Mouse (Mus musculus) Muller cell, postnatal 12 days (primary cell): Measurements from ENCODE around the gene Ccdc130.

Experiments
- DNase-seq: peaks from one replicate; pipeline ENCODE4 v3.0.0-alpha.2; 2015; ENCODE audit errors: inconsistent ontology term

Gene Ccdc130

GRCm38 (mm10) chr8:84237542-84238229 lies 32.5 kb downstream of the Ccdc130 start:
- no peak for DNase-seq

DNA sequence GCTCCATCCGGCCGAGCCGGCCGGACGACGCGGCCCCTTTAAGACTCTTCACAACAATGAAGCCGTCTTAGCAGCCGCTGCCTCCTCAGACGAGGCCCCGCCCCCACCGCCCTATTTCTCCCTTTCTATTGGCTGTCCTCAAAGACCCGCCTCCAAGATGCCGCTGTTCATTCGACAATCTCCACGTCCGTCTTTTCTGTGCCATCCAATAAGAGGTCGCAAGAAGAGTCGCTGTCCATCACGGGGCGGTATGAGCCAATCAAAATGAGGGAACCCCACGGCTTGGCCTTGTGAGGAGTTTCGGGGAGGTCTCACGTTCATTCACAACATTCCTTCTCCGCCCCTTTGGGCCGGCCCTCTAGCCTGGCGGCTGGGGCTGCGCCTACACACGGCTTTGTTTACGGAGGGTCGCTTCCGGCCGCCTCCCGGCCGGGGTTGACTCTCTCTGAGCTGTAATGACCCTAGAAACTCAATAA lies 33.1 kb downstream of the Ccdc130 start, which contains the start of gene Zswim4:
Gene Zswim4, minus strand, starts transcription at position 58 of the 476 bp plus-strand sequence.
- DNase-seq: peak; percentile 100

- no peak for DNase-seq
Measured at GRCm38 (mm10) chr8:84236410-84236997, 33.7 kb downstream of the Ccdc130 start.

DNA sequence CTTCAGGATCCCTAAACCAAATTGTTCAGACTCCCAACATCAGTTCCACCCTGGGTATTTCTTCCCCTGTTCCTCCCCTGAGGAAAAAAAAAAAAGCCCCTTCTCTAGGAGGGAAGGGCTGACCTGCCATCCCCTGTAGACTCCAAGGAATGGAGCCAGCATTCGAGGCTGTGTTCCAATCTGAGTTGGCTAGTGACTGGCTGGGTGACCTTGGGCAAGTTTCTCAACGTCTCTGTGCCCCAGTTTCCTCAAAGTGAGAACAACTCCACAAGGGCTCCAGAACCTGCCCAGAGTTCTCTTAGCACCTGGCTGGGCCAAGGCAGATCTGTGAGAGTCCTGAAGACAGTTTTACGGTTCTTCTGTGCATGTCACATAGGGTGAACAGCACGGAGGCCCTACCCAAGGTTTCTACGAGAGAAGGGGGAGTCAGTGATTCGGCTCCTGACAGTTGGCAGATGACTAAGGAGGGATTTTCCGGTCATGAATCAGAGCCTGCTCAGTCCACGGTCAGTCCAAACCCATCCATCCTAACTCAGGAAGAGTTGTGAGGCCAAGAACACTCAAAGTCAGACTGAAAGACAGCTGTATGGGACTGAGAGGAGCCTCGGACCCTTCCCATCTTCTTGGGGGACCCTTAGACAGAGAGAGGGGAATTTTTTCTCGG lies 34.3 kb downstream of the Ccdc130 start:
- peak; percentile 76 for DNase-seq

DNA sequence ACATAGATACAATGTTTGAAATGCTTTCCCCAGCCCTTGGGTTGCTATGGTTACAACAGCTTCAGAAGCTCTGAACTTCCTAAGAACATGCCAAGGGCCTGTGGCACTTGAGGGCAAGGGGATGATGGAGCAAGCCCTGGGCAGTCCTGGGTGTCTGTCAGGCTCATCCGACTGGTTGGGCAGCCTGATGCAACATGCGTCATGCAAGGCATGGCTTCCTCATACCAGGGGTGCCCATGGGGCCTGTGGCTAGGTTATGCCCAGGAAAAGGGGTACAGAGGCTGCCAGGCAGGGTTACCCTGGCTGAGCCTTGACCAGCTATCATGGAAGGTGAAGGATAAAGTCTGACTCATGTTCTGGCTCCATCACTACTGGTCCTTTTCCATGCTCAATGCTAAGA lies 37.1 kb downstream of the Ccdc130 start:
- DNase-seq: no peak

- DNase-seq: no peak
Measured at GRCm38 (mm10) chr8:84230735-84231134, 39.4 kb downstream of the Ccdc130 start.

DNA sequence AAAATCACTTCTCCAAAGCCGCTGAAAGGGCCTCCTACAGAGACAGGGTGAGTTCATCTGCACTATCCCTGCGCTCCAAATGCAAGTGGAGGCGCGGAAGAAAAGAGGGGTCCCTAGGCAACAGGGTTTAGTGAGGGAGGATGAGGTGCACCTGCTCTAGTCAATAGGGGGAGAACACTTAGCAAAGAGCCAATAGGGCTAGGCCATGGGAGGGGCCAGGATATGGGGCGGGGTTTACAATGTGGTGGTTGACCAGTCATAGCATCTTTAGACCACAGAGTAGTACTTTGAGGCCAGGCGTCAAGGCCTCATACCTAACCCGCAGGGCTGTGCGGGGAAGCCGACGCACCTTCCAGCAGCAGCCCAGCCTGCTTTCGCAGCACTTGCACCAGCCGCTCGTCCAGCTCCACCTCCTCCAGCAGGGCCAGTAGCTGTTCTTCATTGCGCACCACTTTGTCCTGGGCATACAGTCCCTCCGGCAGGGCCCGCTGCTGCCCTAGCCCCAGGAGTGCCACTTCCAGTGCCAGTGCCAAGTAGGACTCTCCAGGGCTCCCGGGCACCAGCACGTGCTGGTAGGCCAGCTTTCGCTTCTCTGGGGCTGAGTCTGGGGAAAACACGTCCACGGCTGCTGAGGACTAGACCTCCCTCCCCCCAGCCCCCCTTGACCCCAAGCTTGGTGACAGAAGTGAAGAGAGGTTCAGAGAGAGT lies 46.7 kb downstream of the Ccdc130 start:
- no peak for DNase-seq

DNA sequence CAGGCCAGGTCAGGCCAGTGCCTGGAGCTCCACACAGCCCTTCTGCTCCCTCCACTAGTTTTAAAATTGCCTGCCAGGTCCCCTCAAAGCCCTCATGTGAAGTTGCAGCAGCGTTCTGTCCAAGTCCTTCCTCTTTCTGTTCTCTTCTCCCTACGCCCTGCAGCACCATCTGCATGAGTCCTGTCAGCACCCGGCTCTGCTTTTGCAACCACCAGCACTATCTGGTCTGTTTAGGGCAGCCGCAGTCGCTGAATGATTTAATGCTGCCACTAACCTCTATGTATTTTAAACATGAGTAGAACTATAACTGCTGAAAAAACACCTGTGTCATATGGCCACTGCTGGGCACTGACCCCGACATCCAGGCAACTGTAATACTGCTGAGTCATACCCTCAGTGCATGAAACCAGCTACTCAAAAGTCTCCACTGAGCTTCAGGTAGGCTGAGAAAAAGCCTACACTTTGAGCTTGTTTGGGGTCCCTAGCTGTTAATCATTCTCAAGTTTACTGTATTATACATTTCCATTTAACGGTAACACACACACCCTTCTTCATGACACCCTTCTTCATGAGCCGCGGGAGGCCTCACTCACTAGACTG lies 47.5 kb downstream of the Ccdc130 start:
- no peak for DNase-seq

- no peak for DNase-seq
Measured at GRCm38 (mm10) chr8:84220105-84220504, 50.1 kb downstream of the Ccdc130 start.

- DNase-seq: no peak
Measured at GRCm38 (mm10) chr8:84218143-84218542, 52.0 kb downstream of the Ccdc130 start.

- DNase-seq: no peak
Measured at GRCm38 (mm10) chr8:84217206-84217605, 53.0 kb downstream of the Ccdc130 start.

DNA sequence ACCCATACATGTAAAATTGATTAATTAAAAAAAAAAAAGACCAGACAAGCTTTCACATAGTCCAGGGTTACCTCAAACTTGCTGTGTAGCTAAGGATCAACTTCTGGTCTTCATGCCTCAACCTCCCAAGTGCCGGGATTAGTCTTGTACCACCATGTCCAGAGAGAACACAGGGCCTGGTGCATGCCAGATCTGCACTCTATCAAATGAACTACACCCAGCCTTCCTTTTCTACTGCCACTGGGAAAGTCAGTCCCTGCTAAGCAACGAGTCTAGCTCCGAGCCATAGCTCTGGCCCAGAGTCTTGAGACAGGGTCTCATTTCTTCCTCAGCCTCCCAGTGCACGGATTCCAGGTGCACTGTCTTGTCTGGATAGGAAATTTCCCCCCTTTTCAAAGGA lies 56.9 kb downstream of the Ccdc130 start:
- DNase-seq: no peak

- DNase-seq: no peak
Measured at GRCm38 (mm10) chr8:84211881-84212563, 58.2 kb downstream of the Ccdc130 start.

DNA sequence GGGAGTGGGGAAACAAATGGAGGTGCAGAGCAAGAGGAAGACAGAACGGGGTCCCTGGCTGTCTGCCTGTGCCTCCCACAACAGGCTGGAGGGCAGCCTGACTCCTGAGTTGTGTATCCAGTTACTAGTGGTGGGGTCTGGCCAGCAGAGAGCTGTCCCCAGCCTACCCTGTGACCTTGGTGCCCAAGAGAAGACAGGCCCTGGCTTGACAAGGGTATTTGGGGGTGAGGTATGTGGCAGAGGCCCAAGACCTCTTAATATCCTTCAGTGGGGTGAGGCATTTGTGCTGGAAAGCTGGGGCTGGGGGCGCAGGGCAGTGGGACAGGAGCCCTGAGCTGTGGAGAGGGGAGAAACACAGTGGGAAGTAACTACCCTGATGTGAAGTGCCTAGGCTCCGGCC lies 59.0 kb downstream of the Ccdc130 start:
- DNase-seq: no peak

DNA sequence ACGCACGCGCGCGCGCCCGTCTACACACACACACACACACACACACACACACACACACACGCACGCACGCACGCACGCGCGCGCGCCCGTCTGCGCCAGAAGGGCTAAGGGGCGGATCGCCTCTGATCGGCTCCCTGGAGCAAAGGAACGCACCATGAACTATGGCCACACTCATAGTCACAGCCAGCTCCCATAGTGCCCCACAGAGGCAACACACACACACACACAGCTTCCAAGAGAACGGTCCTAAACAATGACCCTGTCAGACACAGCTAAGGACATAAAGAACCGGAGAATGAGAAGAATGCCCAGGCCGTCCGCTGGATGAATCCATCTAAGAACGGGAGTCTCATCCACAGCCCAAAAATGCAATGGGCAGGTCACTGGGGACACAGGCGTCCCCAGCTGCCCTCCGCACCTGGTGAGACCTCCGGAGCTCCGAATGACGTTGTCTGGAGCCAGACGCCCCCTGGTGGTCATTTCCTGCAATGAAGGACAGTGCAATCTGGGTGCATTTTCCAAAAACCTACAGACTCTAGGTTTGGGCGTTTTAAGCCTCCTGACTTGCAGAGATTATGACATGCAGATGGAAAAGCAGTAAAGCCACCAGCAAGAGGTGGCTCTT lies 59.9 kb downstream of the Ccdc130 start:
- DNase-seq: peak; percentile 88

GRCm38 (mm10) chr8:84208381-84209380 lies 61.5 kb downstream of the Ccdc130 start:
- DNase-seq: peak; percentile 69

- peak; percentile 73 for DNase-seq
Measured at GRCm38 (mm10) chr8:84207811-84208210, 62.4 kb downstream of the Ccdc130 start.
